9 mouse cellular contexts compared by ENCODE assay signal in the genomic region with DNA sequence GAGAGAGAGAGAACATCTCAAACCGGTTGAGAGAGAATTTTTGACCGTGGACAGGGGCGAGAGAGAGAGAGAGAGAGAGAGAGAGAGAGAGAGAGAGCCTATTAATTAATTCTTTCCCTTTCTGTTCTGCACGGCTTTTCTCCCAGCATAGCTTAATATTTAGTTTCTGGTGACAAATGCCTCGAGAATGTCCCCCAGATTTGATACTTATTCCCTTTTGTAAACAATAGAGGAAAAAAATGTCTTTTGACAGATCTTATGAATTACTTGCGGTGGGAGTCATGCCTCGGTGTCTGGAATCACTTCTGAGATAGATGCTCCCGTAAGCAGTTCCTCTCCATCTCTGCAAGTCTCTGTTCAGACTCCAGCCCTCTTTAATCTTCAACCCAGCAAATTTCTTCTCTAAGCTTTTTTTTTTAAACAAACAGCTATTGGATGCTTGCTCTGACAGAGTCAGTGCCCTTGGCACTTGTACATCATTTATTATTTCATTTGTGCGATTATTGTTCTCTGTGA.
DNase-seq lines count a peak whose midpoint lies in the region; ATAC-seq and TF ChIP-seq lines count a peak whose summit lies in the region.
"Had no signal": no experiment of that assay in that cellular context is flagged by ENCODE, and none has a peak within 500 bp of the region (broad histone marks: within the 10 kb centered on the region; RNA-seq: fewer than 3 reads in every experiment).

No protein-coding gene starts in this region.

- no peak for TF ChIP-seq CTCF in layer of hippocampus, adult 2 months (conservative IDR thresholded peaks at IDR 0.05)
- no peak for TF ChIP-seq CTCF in intestine, postnatal 0 days (IDR thresholded peaks at IDR 0.05; ENCODE audit: low read depth)

- H3K9ac ChIP-seq in forebrain, embryonic 13.5 days = no peak overlapping the region
- H3K9ac ChIP-seq in embryonic facial prominence, embryonic 15.5 days = no peak overlapping the region
- H3K9ac ChIP-seq in intestine, postnatal 0 days (ENCODE audit: low read depth, low read length) = no peak overlapping the region

- DNase-seq in forebrain, embryonic 10.5 days (ENCODE audit: extremely low spot score, low spot score) = no peak
- no peak for DNase-seq in layer of hippocampus, adult 2 months (ENCODE audit: low spot score in 2 of 2)
- no peak for DNase-seq in layer of hippocampus, postnatal 10 days (ENCODE audit: low spot score in 2 of 2)
- DNase-seq in layer of hippocampus, adult 9-11 months = no peak
- DNase-seq in left cerebral cortex, adult 9 months (ENCODE audit: low spot score in 2 of 2) = no peak
- DNase-seq: spleen, adult 18-20 months had no signal

- H3K36me3 ChIP-seq in forebrain, embryonic 13.5 days (ENCODE audit: poor library complexity, severe bottlenecking) = no peaks in the 10 kb centered on the region
- no peaks in the 10 kb centered on the region for H3K36me3 ChIP-seq in forebrain, embryonic 10.5 days (replicated peaks)
- H3K36me3 ChIP-seq in embryonic facial prominence, embryonic 15.5 days = no peaks in the 10 kb centered on the region
- no peaks in the 10 kb centered on the region for H3K36me3 ChIP-seq in intestine, postnatal 0 days (ENCODE audit: control insufficient read depth, insufficient read depth)

- no peak overlapping the region for H3K4me3 ChIP-seq in forebrain, embryonic 13.5 days
- no peak overlapping the region for H3K4me3 ChIP-seq in forebrain, embryonic 10.5 days
- no peak overlapping the region for H3K4me3 ChIP-seq in layer of hippocampus, adult 2 months
- no peak overlapping the region for H3K4me3 ChIP-seq in embryonic facial prominence, embryonic 15.5 days (replicated peaks)
- no peak overlapping the region for H3K4me3 ChIP-seq in intestine, postnatal 0 days (ENCODE audit: low read depth, low read length)

- H3K27me3 ChIP-seq in forebrain, embryonic 13.5 days = no peaks in the 10 kb centered on the region
- no peaks in the 10 kb centered on the region for H3K27me3 ChIP-seq in forebrain, embryonic 10.5 days (ENCODE audit: poor library complexity, severe bottlenecking)
- H3K27me3 ChIP-seq in embryonic facial prominence, embryonic 15.5 days = no peaks in the 10 kb centered on the region
- no peaks in the 10 kb centered on the region; the same call in 1 of the 2 replicates for H3K27me3 ChIP-seq in intestine, postnatal 0 days (replicated peaks; ENCODE audit: control insufficient read depth, insufficient read depth, low read length)

- no peaks in the 10 kb centered on the region for H3K9me3 ChIP-seq in forebrain, embryonic 13.5 days (replicated peaks)
- no peaks in the 10 kb centered on the region for H3K9me3 ChIP-seq in forebrain, embryonic 10.5 days
- H3K9me3 ChIP-seq in embryonic facial prominence, embryonic 15.5 days (replicated peaks) = no peaks in the 10 kb centered on the region
- no peaks in the 10 kb centered on the region for H3K9me3 ChIP-seq in intestine, postnatal 0 days (ENCODE audit: control insufficient read depth)

- peaks cover 36% of the 10 kb centered on the region for H3K4me1 ChIP-seq in forebrain, embryonic 13.5 days
- peaks cover 19% of the 10 kb centered on the region for H3K4me1 ChIP-seq in forebrain, embryonic 10.5 days
- peaks cover 14% of the 10 kb centered on the region for H3K4me1 ChIP-seq in embryonic facial prominence, embryonic 15.5 days
- 0 out of 2 replicates have a peak, but pooled peaks cover 6% of the 10 kb centered on the region for H3K4me1 ChIP-seq in intestine, postnatal 0 days (replicated peaks; ENCODE audit: control insufficient read depth, insufficient read depth, low read length)

- H3K4me2 ChIP-seq in forebrain, embryonic 13.5 days = no peak overlapping the region
- H3K4me2 ChIP-seq in embryonic facial prominence, embryonic 15.5 days (replicated peaks) = peak overlapping the region; percentile 28
- H3K4me2 ChIP-seq in intestine, postnatal 0 days (replicated peaks; ENCODE audit: low read depth) = peak overlapping the region; percentile 30

- no peak for ATAC-seq in forebrain, embryonic 13.5 days
- ATAC-seq in embryonic facial prominence, embryonic 15.5 days (ENCODE audit: insufficient number of reproducible peaks, low FRiP score, low TSS enrichment, low read depth) = no peak
- ATAC-seq in intestine, postnatal 0 days = no peak

- 49% methylated on average over 9 of the region's 9 CpGs for WGBS in forebrain, embryonic 13.5 days
- WGBS in forebrain, embryonic 10.5 days = 76% methylated on average over 9 of the region's 9 CpGs
- WGBS in embryonic facial prominence, embryonic 15.5 days = 31% methylated on average over 9 of the region's 9 CpGs
- WGBS in intestine, postnatal 0 days = 35% methylated on average over 9 of the region's 9 CpGs

- H3K27ac ChIP-seq in forebrain, embryonic 13.5 days = peak overlapping the region; percentile 51
- H3K27ac ChIP-seq in forebrain, embryonic 10.5 days = no peak overlapping the region
- H3K27ac ChIP-seq in layer of hippocampus, adult 2 months = peak overlapping the region; percentile 34
- peak overlapping the region; percentile 31 for H3K27ac ChIP-seq in embryonic facial prominence, embryonic 15.5 days (replicated peaks)
- H3K27ac ChIP-seq in intestine, postnatal 0 days (ENCODE audit: low read depth, low read length) = peak overlapping the region; percentile 30; the same call in 1 of the 2 replicates
